9 mouse cellular contexts compared by ENCODE assay signal in genomic region chr13:113337223-113337858, GRCm38 (mm10). TPM values are rescaled to one million over a fixed set of nuclear protein-coding genes. Genes with fewer than 3 reads are reported as not detected.
DNase-seq lines count a peak whose midpoint lies in the region; ATAC-seq and TF ChIP-seq lines count a peak whose summit lies in the region.
"Had no signal": no experiment of that assay in that cellular context is flagged by ENCODE, and none has a peak within 500 bp of the region (broad histone marks: within the 10 kb centered on the region; RNA-seq: fewer than 3 reads in every experiment).

No protein-coding gene starts in this region.

- no peak overlapping the region for H3K9ac ChIP-seq in heart, embryonic 12.5 days
- no peak overlapping the region for H3K9ac ChIP-seq in forebrain, embryonic 14.5 days (ENCODE audit: low read length)
- H3K9ac ChIP-seq in intestine, postnatal 0 days (ENCODE audit: low read depth, low read length) = no peak overlapping the region
- H3K9ac ChIP-seq in midbrain, embryonic 16.5 days (ENCODE audit: low read depth, low read length) = no peak overlapping the region
- H3K9ac ChIP-seq in stomach, postnatal 0 days (ENCODE audit: low read length) = no peak overlapping the region
- H3K9ac ChIP-seq: heart, embryonic 15.5 days had no signal

- WGBS in heart, embryonic 12.5 days = 62% methylated on average over 6 of the region's 6 CpGs
- WGBS in forebrain, embryonic 14.5 days = 54% methylated on average over 6 of the region's 6 CpGs
- WGBS in intestine, postnatal 0 days = 70% methylated on average over 6 of the region's 6 CpGs
- WGBS in midbrain, embryonic 16.5 days = 58% methylated on average over 6 of the region's 6 CpGs
- WGBS in stomach, postnatal 0 days = 64% methylated on average over 6 of the region's 6 CpGs

- H3K4me2 ChIP-seq in heart, embryonic 12.5 days = no peak overlapping the region
- no peak overlapping the region for H3K4me2 ChIP-seq in forebrain, embryonic 14.5 days (ENCODE audit: low read length)
- no peak overlapping the region for H3K4me2 ChIP-seq in intestine, postnatal 0 days (replicated peaks; ENCODE audit: low read depth)
- no peak overlapping the region for H3K4me2 ChIP-seq in midbrain, embryonic 16.5 days (ENCODE audit: low read length)
- no peak overlapping the region for H3K4me2 ChIP-seq in stomach, postnatal 0 days (replicated peaks; ENCODE audit: low read depth)
- H3K4me2 ChIP-seq: heart, embryonic 15.5 days had no signal

- no peak overlapping the region for H3K27ac ChIP-seq in heart, embryonic 12.5 days (ENCODE audit: poor library complexity, severe bottlenecking)
- H3K27ac ChIP-seq in forebrain, embryonic 14.5 days (ENCODE audit: low read depth, low read length) = no peak overlapping the region
- no peak overlapping the region for H3K27ac ChIP-seq in intestine, postnatal 0 days (ENCODE audit: low read depth, low read length)
- no peak overlapping the region for H3K27ac ChIP-seq in left cerebral cortex, adult 2 months
- H3K27ac ChIP-seq in midbrain, embryonic 16.5 days (ENCODE audit: low read length) = no peak overlapping the region
- no peak overlapping the region for H3K27ac ChIP-seq in stomach, postnatal 0 days (replicated peaks)
- H3K27ac ChIP-seq: heart, embryonic 15.5 days had no signal

- intact Hi-C loops in heart, postnatal 10 days (cut with DNase I) = loop anchor here (1.0 to 5.0 kb wide), 2 partner anchors 170 to 281 kb away; partner anchors contain the start of gene Snx18
- intact Hi-C loops in left cerebral cortex, adult 2 months (cut with DNase I) = loop anchor here (1.0 to 5.0 kb wide), 2 partner anchors 281 to 330 kb away; partner anchors contain the start of gene Snx18

- H3K4me1 ChIP-seq in heart, embryonic 12.5 days (replicated peaks) = peaks cover 3% of the 10 kb centered on the region; the same call in 1 of the 2 replicates
- no peaks in the 10 kb centered on the region for H3K4me1 ChIP-seq in forebrain, embryonic 14.5 days (ENCODE audit: control insufficient read depth, insufficient read depth, low read length)
- no peaks in the 10 kb centered on the region for H3K4me1 ChIP-seq in intestine, postnatal 0 days (replicated peaks; ENCODE audit: control insufficient read depth, insufficient read depth, low read length)
- no peaks in the 10 kb centered on the region for H3K4me1 ChIP-seq in midbrain, embryonic 16.5 days (ENCODE audit: control insufficient read depth, insufficient read depth, low read length)
- no peaks in the 10 kb centered on the region for H3K4me1 ChIP-seq in stomach, postnatal 0 days (replicated peaks; ENCODE audit: control insufficient read depth, insufficient read depth)
- H3K4me1 ChIP-seq: heart, embryonic 15.5 days had no signal

- peak; percentile 78 to 82 for DNase-seq in heart, postnatal 10 days
- peak; percentile 71 for DNase-seq in adrenal gland, postnatal 10 days
- peak; percentile 81 for DNase-seq in forebrain, embryonic 14.5 days (ENCODE audit: low spot score)
- peak; percentile 65 to 70 for DNase-seq in left cerebral cortex, adult 2 months (ENCODE audit: extremely low spot score in 1 of 2, low spot score in 2 of 2)
- peak; percentile 45 for DNase-seq in stomach, postnatal 0 days (ENCODE audit: low spot score)

- H3K4me3 ChIP-seq in heart, embryonic 12.5 days = no peak overlapping the region
- no peak overlapping the region for H3K4me3 ChIP-seq in forebrain, embryonic 14.5 days (ENCODE audit: low read depth, low read length)
- H3K4me3 ChIP-seq in intestine, postnatal 0 days (ENCODE audit: low read depth, low read length) = no peak overlapping the region
- H3K4me3 ChIP-seq in left cerebral cortex, adult 2 months = no peak overlapping the region
- H3K4me3 ChIP-seq in midbrain, embryonic 16.5 days (ENCODE audit: low read depth, low read length) = no peak overlapping the region
- H3K4me3 ChIP-seq in stomach, postnatal 0 days (ENCODE audit: low read depth, low read length) = no peak overlapping the region
- H3K4me3 ChIP-seq: heart, embryonic 15.5 days had no signal

- no peaks in the 10 kb centered on the region for H3K9me3 ChIP-seq in heart, embryonic 12.5 days (replicated peaks)
- no peaks in the 10 kb centered on the region for H3K9me3 ChIP-seq in forebrain, embryonic 14.5 days (replicated peaks; ENCODE audit: control insufficient read depth, low read length)
- no peaks in the 10 kb centered on the region for H3K9me3 ChIP-seq in intestine, postnatal 0 days (ENCODE audit: control insufficient read depth)
- no peaks in the 10 kb centered on the region for H3K9me3 ChIP-seq in midbrain, embryonic 16.5 days (replicated peaks; ENCODE audit: control insufficient read depth, low read length, poor library complexity, severe bottlenecking)
- no peaks in the 10 kb centered on the region for H3K9me3 ChIP-seq in stomach, postnatal 0 days (ENCODE audit: control insufficient read depth, low read length)
- H3K9me3 ChIP-seq: heart, embryonic 15.5 days had no signal

- no peaks in the 10 kb centered on the region for H3K27me3 ChIP-seq in heart, embryonic 12.5 days (replicated peaks)
- no peaks in the 10 kb centered on the region for H3K27me3 ChIP-seq in forebrain, embryonic 14.5 days (replicated peaks; ENCODE audit: control insufficient read depth, insufficient read depth, low read length)
- no peaks in the 10 kb centered on the region for H3K27me3 ChIP-seq in intestine, postnatal 0 days (replicated peaks; ENCODE audit: control insufficient read depth, insufficient read depth, low read length)
- no peaks in the 10 kb centered on the region for H3K27me3 ChIP-seq in midbrain, embryonic 16.5 days (ENCODE audit: control insufficient read depth, insufficient read depth, low read depth, low read length)
- H3K27me3 ChIP-seq in stomach, postnatal 0 days (ENCODE audit: control insufficient read depth, insufficient read depth, low read length) = no peaks in the 10 kb centered on the region
- H3K27me3 ChIP-seq: heart, embryonic 15.5 days had no signal

- peak; percentile 58 for TF ChIP-seq CTCF in intestine, postnatal 0 days (IDR thresholded peaks at IDR 0.05; ENCODE audit: low read depth)
- peak; percentile 75 for TF ChIP-seq CTCF in left cerebral cortex, adult 2 months (IDR thresholded peaks at IDR 0.05)
- peak; percentile 73 for TF ChIP-seq CTCF in stomach, postnatal 0 days (IDR thresholded peaks at IDR 0.05; ENCODE audit: low read depth)

- TF ChIP-seq EP300 in stomach, postnatal 0 days (optimal IDR thresholded peaks at IDR 0.05) = no peak

- no peaks in the 10 kb centered on the region for H3K36me3 ChIP-seq in heart, embryonic 12.5 days
- no peaks in the 10 kb centered on the region for H3K36me3 ChIP-seq in forebrain, embryonic 14.5 days (ENCODE audit: control insufficient read depth, insufficient read depth, low read length)
- H3K36me3 ChIP-seq in intestine, postnatal 0 days (ENCODE audit: control insufficient read depth, insufficient read depth) = no peaks in the 10 kb centered on the region
- no peaks in the 10 kb centered on the region for H3K36me3 ChIP-seq in midbrain, embryonic 16.5 days (ENCODE audit: control insufficient read depth, insufficient read depth, low read length)
- H3K36me3 ChIP-seq in stomach, postnatal 0 days (ENCODE audit: control insufficient read depth, insufficient read depth, low read length) = no peaks in the 10 kb centered on the region
- H3K36me3 ChIP-seq: heart, embryonic 15.5 days had no signal

- ATAC-seq in heart, embryonic 12.5 days (ENCODE audit: insufficient number of reproducible peaks, low FRiP score) = no peak
- peak; percentile 76 for ATAC-seq in forebrain, embryonic 14.5 days
- no peak for ATAC-seq in intestine, postnatal 0 days
- ATAC-seq in midbrain, embryonic 16.5 days = peak; percentile 66; the same call in 1 of the 2 replicates
- ATAC-seq in stomach, postnatal 0 days (ENCODE audit: low FRiP score, low TSS enrichment) = peak; percentile 45; the same call in 1 of the 2 replicates

RNA-seq across cellular contexts. Expression of gene BC067074, which starts 44.4 kb away (rescaled TPM):
- 10 to 100 TPM in 1 of 2 experiments, 1 to 10 TPM in 1; 7.8 to 10.4 TPM for total RNA-seq in heart, postnatal 10 days (2021)
- 4.0 and 4.2 TPM in 2 replicates for polyA plus RNA-seq in heart, embryonic 12.5 days (2016; fragmentation: Nextera tagmentation; extraction: Ambion mirVana)
- 1 to 10 TPM; 2.3 to 4.7 TPM for total RNA-seq in adrenal gland, postnatal 10 days (2021)
- polyA plus RNA-seq in forebrain, embryonic 14.5 days (2014; fragmentation: Nextera tagmentation; extraction: Ambion mirVana) = 0.52 TPM in 2 replicates
- polyA plus RNA-seq in intestine, postnatal 0 days (2015; fragmentation: Nextera tagmentation; extraction: Ambion mirVana) = 0.65 and 0.68 TPM in 2 replicates
- total RNA-seq in left cerebral cortex, adult 2 months (2021) = 1 to 10 TPM; 1.1 to 1.2 TPM
- polyA plus RNA-seq in midbrain, embryonic 16.5 days (2015; fragmentation: Nextera tagmentation; extraction: Ambion mirVana) = 0.80 and 0.83 TPM in 2 replicates
- 0.89 and 1.1 TPM in 2 replicates for polyA plus RNA-seq in stomach, postnatal 0 days (2015; fragmentation: Nextera tagmentation; extraction: Ambion mirVana)

Comparison
In these comparisons a context has a peak if more than half of its experiments do, and no peak if none do; other contexts are left out.
1. ATAC-seq: peak in forebrain, embryonic 14.5 days (single experiment), midbrain, embryonic 16.5 days (single experiment) and stomach, postnatal 0 days (single experiment); none in heart, embryonic 12.5 days (single experiment) and intestine, postnatal 0 days (single experiment).
2. Peak in every context shown above with its lines, with median percentiles within 50 percentile points of each other: DNase-seq and CTCF ChIP-seq.